Mouse (Mus musculus) heart, adult 18-20 months (tissue): Measurements from ENCODE around the gene Sh3tc1. TPM values are rescaled to one million over a fixed set of nuclear protein-coding genes. Genes with fewer than 3 reads are reported as not detected.

ENCODE experiments used
- total RNA-seq, 2 experiments: library from RNA; stranded (reverse); gene quantifications; 2 replicates each; pipeline ENCODE4 v1.2.3; 2021

Sh3tc1 gene
- total RNA-seq, 2 experiments from 2014 or later, result 8.2 to 10.3 TPM

Other genes starting within 250 kb of the Sh3tc1 start
- under 1 TPM; 0.22 to 0.41 TPM for gene Cpz, start 214.3 kb downstream of the Sh3tc1 start, total RNA-seq
- gene Trmt44, start 164.9 kb downstream of the Sh3tc1 start, total RNA-seq, result 1 to 10 TPM; 2.1 to 2.2 TPM
- 10 to 100 TPM; 26.2 to 28.0 TPM for gene Acox3, start 156.9 kb downstream of the Sh3tc1 start, total RNA-seq
- 10 to 100 TPM; 73.5 to 83.6 TPM for gene Htra3, start 60.2 kb downstream of the Sh3tc1 start, total RNA-seq
- gene Ablim2, start 17.9 kb upstream of the Sh3tc1 start, total RNA-seq, result 10 to 100 TPM; 21.4 to 24.4 TPM
- gene Afap1, start 153.3 kb upstream of the Sh3tc1 start, total RNA-seq, result 10 to 100 TPM; 16.9 to 19.2 TPM